Mouse (Mus musculus) cerebellum, adult 18-20 months (tissue): ENCODE measurements at regions not wholly inside any gene's neighbourhood (a gene's known extent, or its start where the extent isn't known, plus 50 kb on each side); places are given as distances from the start of the nearest gene placed in this dataset.

Source experiments
- DNase-seq, 2 experiments: peaks; one replicate each; pipeline ENCODE4 v3.0.0; 2021

DNA sequence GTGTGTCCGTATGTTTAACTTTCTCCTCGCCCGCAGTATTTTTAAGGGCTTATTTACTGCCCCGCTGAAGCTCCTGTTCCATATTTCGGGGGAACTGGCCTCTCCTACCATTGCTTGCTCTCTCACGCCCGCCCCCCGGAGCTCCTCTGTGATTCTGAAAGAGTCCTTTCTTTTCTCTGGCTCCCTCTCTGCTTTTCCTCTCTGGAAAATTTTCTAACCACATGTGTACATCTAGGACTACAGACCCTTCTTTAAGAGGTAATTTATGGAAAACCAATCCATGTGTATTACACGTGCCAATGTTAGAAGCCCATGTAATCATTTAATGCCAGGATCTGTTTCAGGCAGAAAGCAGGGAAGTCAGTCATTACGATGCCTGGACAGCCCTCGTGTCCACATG lies 106.6 kb upstream of the Oxgr1 start:
- no peak for DNase-seq

DNA sequence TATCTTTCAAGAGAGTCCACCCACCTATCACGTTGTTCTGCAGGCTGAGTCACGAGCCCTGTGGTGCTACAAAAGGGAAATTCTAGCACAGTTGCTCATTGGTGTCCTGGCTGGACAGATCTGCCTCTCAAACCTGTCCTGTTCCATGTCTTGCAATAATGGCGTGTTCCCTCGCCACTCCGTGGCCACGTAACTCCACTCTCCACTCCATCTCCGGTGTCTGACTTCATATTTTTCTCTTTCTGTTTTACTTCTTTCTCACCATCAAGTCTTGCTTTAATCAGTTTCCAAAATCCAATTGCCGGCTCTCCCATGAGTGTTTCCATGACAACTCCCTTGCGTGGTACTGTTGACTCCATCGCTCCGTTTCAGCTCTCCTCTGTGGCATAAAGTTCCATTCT lies 107.1 kb upstream of the Oxgr1 start:
- DNase-seq, result no peak

DNA sequence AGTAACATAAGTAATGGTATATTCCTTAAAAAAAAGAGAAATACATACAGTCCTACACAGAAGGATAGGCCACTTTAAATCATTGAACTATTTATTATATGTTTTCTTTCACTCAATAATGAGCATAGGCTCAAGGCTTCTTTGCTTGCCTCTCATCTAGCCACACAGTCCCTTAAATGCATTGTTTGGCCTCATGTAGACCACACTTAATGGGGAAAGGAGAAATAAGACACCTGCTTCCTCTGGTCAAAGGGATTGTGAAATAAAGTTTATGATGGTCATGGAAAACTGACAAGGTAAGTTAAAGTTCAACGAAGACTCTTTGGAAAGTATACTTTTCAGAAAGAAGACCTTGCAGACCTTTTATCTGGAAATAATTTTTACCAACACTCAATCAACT lies 108.4 kb upstream of the Oxgr1 start:
- no peak for DNase-seq

DNA sequence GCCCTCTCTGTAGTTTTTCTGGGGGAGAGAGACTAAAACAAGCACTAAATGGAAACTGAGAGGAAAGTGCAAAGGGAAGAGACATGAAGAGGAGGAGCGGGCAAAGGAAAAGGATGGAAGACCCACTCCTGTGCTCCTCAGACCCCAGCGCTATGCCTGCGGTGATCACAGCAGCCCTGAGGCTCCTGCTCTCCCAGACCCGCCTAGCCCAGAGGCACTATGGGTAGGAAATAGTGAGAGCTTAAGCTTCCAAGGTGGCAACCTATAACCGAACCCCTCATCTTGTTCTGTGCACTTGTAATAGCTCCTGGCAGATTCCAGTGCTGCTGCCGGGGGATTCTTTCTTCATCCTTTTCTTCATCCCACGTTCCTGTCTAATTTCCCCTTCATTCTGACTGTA lies 112.2 kb upstream of the Oxgr1 start:
- DNase-seq, result no peak

DNA sequence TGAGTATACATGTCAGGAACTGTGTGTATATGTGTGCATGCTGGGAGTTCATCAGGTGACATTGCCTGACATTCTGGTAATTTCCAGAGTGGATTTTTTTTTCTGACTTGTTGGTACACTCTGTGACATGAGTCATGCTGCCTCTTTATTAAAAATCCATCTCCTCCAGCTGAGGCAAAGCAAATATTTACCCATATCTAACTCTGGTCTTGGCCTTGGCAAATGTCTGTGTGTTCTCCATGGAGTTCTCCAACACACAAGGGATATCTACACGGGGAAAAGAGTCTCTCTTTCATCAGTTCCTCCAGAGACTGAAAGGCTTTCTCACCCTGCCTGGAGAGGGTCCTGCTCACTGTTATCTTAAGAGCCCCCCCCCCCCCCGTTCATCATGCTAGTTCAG lies 111.3 kb upstream of the Mbnl2 start:
- no peak for DNase-seq

- DNase-seq, result no peak
Measured at GRCm38 (mm10) chr14:120165496-120166045, 109.9 kb upstream of the Mbnl2 start.

- DNase-seq, result no peak
Measured at GRCm38 (mm10) chr14:120170733-120171132, 104.7 kb upstream of the Mbnl2 start.

- no peak for DNase-seq
Measured at GRCm38 (mm10) chr14:120172058-120172457, 103.4 kb upstream of the Mbnl2 start.

- DNase-seq, result no peak
Measured at GRCm38 (mm10) chr14:120172844-120173243, 102.6 kb upstream of the Mbnl2 start.

- no peak for DNase-seq
Measured at GRCm38 (mm10) chr14:120174615-120175014, 100.9 kb upstream of the Mbnl2 start.

DNA sequence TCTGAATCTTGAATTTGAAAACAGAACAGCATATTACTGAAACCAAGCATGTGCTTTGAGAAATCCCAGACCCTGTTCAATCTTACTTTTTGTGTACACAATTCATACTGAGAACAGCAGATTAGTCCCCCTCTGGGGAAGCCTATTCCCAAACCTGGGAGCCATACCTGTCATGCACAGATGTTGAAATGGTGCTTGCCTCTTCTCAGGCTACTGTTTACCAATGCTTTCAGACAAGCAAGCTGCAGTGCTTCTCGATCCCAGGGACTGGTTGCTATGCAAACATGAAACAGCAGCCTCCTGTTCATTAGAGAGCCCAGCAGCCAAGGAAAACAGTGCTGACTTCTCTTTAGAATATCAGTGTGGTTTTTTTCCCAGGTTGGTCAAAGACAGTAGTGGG lies 80.3 kb upstream of the Mbnl2 start:
- no peak for DNase-seq

- DNase-seq, result no peak
Measured at GRCm38 (mm10) chr14:120211741-120212140, 63.7 kb upstream of the Mbnl2 start.

GRCm38 (mm10) chr14:120212626-120213025 lies 62.8 kb upstream of the Mbnl2 start:
- no peak for DNase-seq

GRCm38 (mm10) chr14:120219224-120219623 lies 56.2 kb upstream of the Mbnl2 start:
- no peak for DNase-seq

DNA sequence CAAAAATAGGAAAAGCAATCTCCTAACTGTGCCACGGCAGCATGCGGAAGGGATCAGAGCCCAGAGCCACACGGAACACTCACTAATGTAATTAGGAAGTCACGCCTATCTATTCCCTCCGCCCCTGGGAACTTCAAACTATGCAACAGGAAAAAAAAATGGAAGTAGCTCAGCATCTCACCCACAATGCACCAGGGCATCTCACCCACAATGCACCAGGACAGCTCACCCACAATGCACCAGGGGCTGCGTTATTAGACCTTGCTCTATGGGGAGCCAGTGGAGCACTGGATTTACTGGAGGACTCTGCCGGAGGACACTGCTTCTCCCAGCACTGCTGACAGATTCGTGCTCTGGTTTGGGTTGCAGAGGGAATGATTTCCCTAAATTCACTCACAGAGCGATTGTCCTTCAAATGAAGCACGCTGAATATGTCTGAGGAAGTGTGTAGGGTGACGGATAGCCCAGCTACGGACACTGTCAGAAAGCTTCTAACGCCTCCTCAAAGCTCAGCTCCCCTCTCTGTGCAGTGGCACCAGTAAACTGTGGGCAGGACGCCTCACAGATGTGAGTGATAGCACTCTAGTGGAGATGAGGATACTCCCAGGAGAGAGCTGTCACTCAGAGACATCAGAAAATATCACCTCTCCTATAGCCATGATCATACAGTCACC lies 51.8 kb upstream of the Mbnl2 start:
- no peak for DNase-seq

DNA sequence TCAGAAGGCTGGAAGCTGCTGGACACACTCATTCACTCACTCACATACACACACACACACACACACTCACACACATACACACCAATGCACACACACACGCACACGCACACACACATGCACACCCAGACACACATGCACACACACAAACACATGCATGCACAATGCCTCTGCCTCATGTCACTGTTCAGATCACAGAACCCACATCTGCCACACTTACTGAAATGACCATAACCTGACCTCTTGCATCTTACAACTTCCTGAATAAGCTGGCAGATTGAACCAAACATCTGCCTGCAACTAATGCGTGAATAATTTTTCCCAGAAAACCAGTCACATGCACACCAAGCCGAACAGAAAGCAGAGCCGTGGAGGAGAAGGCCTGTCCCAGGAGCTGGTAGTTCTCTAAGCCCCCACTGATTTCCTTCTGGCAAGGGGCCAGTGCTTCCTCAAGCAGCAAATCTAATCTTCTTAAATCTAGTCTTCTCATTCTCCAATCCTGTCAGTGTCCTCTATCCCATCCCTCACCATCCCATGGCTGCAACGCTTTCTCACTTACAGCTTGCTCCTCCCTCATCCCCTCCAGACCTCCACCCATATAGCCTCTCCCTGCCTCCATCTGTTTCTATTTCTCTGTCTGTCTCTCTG lies 51.1 kb upstream of the Mbnl2 start:
- no peak for DNase-seq

GRCm38 (mm10) chr14:120225657-120226056 lies 49.8 kb upstream of the Mbnl2 start:
- DNase-seq, result no peak
